Mouse (Mus musculus): ENCODE measurements around the gene Metrnl.

Gene Metrnl

DNA sequence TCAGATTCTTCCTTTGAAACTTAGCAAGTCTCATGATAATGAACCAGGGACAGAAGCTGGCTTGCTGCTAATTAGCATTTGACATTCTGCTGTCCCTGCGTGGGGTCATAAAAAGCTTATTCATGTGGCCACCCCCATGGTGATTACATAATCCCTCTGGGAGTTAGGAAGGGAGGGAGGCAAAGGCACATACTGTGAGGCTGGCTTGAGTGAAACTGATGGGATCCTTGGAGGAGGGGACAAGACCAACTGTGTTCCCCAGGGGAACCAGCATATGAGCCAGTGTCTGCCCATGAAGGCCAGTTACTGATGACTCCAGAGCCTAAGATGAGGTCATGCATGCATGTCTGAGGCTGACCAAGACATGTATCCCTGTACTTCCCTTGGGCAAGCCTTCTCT is 33.5 kb downstream of the Metrnl start:
- DNase-seq (ENCODE audit: low read depth, low spot score) = no peak

DNA sequence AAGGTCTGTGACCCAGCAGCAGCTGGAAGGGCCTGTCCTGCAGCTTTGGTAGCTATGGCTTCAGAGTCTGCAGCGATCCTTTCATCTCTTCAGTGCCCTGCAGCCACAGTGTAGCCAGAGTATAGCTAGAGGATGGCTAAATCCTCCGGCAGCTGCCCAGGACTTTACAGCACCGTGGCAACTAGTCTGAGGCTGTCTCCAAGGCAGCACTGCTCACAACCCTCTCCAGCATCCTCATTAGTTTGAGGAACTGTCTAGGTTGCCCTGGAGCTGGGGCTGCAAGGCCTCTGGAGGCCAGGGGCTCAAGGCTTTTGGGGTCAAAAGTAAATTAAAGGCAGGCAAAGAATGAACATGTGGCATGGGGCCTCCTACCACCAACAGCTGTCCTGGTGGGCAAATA is 37.3 kb downstream of the Metrnl start:
- no peak for DNase-seq (ENCODE audit: low read depth, low spot score)

DNA sequence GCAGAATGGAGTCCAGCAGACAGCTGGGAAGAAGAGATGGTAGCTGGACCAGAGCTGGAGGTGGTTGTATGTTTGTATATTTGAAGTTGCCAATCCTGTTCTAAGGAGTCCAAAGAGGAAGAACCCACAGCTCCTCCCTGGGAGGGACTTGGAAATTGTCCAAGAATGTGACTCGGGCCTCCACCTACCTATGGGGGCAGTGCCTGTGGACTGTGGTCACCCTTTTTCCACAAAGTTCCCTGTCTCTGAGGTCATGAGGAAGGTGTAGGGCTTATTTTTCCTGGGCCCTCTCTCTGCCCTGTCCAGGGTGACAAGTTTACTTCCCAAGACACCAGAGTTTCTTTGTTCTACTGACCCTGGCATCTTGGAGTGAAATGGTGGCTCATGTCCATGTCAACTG is 39.6 kb downstream of the Metrnl start:
- DNase-seq (ENCODE audit: low read depth, low spot score) = no peak

DNA sequence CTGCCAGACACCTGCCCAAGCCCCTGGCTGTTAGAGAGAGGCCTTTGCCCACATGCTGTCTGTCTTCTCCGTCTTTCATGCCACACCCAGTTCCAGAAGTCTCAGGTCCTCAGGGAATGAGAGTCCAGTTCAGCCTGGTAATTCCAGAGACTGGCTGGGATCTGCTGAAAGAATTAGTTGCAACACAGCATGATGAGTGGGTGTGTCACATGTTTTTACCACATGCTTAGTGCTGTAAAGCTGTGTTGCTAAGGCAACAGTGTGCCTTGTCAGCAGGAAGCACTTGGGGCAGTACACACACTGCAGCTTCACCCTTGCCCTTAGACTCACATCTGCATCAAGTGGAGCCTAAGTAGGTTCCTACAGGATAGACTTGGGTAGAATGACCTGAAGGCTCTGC is 40.1 kb downstream of the Metrnl start:
- peak; percentile 51 for DNase-seq (ENCODE audit: low read depth, low spot score)

DNA sequence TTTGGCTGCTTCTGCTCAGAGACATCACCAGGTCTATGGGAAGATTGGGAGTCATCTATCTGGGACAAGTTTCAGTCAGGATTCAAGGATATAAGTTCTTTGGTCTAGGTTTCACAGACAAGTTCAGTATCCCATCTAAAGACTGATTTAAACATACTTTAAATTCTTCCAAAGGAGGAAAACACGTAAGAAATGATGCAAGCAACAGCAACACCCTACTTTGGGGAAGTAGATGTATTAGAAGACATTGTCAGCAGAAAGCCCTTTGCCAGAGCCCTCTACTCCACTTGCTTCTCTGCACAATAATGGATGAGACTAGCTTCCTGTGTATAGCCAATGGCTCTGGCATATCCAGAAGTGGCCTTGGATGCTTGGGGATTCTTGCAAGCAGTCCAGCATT is 41.8 kb downstream of the Metrnl start:
- no peak for DNase-seq (ENCODE audit: low read depth, low spot score)

DNA sequence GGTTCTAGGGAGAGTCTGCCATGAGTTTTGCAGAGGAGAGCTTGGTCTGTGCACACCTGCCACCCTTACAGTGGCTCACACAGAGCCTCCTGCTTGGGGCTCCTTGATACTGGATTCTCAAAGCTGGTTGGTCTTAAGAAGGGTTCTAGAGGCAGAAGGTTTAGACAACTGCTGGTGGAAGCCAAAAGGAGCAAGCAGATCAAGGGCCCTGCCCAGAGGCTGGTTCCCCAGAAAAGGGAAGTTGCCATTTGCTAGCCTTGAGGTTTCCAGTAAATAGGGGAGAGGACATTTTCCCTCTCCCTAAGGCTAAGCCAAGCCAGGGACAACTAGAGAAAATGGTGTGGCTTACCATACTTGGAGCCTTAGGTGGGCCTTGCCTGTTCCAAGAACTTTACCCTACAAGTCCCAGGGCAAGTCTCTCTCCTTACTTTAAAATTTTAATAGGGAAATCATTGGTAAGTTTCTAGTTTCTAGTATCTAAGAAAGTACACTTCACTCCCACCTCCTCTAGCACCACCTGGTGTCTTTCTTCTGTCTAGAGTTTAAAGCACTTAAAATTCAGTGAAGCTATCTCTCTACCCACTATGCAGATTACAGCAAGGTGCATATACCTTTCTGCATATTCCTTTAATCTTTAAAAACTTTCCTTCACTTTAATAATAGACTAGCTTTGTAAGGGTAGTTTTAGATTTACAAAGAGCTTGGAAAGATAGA is 42.7 kb downstream of the Metrnl start:
- DNase-seq (ENCODE audit: low read depth, low spot score) = no peak

DNA sequence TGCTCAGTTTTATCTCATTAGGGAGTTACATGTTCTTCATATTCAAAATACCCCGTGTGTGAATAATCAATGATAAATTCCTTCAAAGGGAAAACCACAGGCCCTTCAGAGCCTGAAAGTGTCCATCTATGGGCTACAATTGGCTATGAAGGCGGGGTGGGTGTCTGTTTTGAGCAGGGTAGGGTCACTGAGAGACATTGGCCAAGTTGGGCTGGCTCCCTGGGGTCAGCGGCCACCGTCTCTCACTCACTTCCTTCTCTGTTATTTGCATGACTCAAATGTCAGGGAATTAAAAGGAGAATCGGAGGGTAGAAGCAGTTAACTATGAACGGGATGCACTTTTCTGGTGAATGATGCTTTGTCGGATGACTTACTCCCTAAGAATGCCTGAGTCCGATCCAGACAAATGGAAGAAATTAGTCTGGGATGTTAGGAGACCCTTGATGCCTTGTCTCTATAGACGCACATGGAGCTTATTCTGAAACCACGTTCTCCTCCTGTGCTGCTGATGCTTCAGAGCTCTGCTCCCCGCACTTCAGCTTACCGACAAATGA is 45.7 kb downstream of the Metrnl start:
- DNase-seq (ENCODE audit: low read depth, low spot score) = no peak

DNA sequence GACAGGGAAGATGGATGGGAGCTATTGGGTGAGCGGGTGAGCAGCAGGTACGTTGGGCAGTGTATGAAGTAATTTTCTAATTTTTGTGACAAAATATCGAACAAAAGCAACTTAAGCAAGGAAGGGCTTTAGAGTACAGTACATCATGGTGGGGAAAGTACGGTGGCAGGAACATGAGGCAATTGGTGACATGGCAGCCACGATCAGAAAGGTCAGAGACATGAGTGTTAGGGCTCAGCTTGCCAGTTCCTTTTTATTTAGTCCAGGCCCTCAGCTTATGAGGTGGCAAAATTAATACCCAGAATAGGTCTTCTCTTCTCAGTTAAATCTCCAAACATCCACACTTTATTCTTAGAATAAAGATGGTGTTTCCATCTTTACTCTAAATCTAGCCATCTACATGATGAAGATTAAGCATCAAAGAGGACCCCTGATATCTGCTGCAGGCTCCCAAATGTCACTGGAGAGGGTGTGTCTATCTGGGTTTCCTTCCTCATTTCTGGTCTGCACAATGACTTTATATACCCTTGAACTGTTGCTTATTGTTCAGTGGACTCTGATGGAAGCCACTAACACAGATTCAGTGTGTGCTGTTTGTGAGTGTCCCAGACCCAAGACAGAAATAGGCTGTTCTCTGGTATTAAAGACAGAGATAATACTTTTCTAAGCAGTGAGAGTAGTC is 46.8 kb downstream of the Metrnl start:
- DNase-seq (ENCODE audit: low read depth, low spot score) = no peak

Measured in telencephalon, adult 2 months (tissue).